Mouse (Mus musculus) brain, embryonic 14.5 days (tissue): ENCODE measurements around the gene Cdc37.

ENCODE experiments used
- CTCF ChIP-seq: fragments of 200-500 bp; IDR thresholded peaks from 2 replicates; pipeline ENCODE4 v1.5.1; 2012; ENCODE audit warnings: inconsistent platforms, mild to moderate bottlenecking, moderate library complexity, borderline replicate concordance; ENCODE audit not compliant: insufficient read depth, insufficient read length; ENCODE audit errors: extremely low read depth
- POLR2A ChIP-seq: fragments of 200-500 bp; IDR thresholded peaks from 2 replicates; pipeline ENCODE4 v1.6.1; 2012; ENCODE audit warnings: mild to moderate bottlenecking, inconsistent platforms, borderline replicate concordance; ENCODE audit not compliant: poor library complexity, insufficient read depth, insufficient read length, severe bottlenecking; ENCODE audit errors: extremely low read depth

DNA sequence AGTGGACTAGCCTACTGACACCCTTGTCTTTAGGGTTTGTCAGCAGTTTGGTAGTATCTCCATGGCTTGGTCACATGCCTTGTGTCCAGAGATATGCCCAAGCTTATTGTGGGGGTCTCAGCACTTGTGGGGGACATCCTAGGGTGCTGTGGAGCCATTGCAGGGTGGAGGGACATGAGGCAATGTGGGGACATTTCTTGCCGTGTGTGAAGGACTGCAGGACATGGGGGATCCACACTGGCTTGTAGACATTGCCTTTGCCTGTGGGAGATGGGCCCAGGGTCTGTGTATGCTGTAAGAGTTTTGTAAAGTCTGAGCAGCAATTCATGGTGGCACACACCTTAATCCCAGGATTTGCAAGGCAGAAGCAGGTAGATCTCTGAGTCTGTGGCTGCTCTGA, 31.1 kb upstream of the Cdc37 start:
- no peak for TF ChIP-seq CTCF
- no peak for TF ChIP-seq POLR2A
